Mouse (Mus musculus) urinary bladder, postnatal 10 days (tissue): Measurements from ENCODE around the gene Ldlrad2.
"Not testable (repeated sequence)": the region's sequence is repeated elsewhere in the genome, so short reads cannot be mapped to it uniquely, and the experiment has no call there.

ENCODE experiments used
- DNase-seq: peaks from one replicate; pipeline ENCODE4 v3.0.0; 2022; ENCODE audit warnings: low spot score

Gene Ldlrad2

DNA sequence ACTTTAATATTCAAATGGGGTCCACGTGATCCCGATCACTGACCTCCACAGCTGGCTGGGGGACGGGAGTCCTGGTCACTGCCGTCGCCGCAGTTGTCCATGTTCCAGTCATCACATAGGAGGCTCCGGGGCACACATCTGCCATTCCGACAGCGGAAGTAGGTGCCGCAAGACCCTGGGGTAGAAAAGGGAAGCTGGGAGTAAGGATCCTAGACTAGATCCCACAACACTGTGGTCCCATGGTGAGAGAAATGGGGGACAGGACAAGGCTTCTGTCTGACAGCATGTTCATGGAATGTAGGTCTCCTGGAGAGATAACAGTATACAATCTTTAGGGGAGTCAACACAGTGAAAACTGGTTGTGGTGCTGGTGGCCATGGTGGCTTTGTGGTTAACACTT is at the start of gene Ldlrad2:
Ldlrad2 (minus strand) TSS at position 101 of the 400 bp plus-strand sequence.
- no peak for DNase-seq

DNA sequence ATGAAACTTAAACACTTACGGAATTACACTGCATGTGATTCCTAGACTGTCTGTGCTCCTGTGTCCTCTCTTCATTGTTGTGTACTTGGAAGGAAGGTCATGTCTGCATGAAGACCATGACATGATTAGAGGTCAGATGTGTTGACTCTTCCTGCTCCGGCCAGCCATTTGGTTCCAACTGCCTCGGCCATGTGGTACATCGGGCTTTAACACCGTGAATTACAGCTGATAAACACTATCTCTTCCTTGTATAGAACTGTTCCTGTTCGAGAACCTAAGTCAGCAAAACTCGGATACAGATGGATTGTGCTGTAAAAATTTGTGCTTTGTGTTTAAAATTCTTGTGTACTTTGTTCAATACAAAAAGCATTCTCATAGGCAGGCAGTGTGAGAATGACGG is 48.5 kb upstream of the Ldlrad2 start:
- DNase-seq: no peak

DNA sequence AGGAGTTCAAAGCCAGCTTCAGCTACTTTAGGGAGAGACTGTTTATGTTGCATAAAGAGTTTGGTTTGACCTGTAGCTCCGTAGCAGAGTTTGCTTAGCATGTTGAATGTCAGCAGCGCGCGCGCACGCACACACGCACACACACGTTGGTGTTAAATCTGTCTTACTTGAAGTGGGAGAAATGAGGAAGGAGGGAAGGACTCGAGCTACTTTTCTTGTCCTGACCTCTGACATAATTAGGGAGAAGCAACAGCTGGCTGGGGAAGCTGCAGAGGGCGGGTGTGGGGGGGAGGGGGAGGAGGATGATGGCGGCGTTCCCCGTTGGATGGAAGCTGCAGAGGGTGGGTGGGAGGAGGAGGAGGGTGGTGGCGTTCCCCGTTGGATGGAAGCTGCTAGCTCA is 35.9 kb upstream of the Ldlrad2 start:
- no peak for DNase-seq

DNA sequence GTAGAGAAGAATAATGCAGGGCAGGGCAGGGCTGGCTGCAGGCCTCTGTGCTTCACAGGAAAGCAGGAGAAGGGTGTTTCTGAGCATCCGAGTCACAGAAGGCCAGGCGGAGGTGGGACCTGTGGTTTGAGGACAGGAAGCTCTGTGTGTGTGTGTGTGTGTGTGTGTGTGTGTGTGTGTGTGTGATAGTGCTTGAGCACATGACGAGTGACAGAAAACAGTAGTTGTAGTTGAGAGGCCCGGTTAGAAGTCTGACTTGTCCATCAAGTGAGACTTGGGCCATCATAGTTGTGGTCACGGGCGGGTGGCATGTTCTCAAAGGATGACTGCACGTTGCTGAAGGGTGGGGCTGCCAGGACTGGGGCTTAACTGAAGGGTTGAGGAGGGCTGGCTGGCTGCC is 35.3 kb upstream of the Ldlrad2 start:
- no peak for DNase-seq

DNA sequence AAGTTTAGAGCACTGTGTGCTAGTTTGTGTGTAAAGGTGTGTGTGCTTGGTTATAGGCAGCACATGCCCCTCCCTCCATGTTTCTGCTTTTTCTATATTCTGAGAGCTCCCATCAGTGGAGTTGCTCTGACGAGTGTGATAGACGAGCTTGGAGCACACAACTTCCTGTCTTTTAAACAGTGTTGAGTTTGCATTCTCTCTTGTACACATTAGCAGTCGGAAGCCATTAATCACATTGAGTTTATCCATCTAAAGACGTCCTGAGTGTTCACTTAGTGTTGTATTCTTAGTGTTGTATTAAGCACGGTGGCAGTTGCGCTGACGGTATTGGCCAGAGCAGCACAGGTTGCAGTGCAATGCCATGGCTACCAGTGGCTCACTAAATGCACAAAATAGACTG is 34.9 kb upstream of the Ldlrad2 start:
- DNase-seq: no peak

DNA sequence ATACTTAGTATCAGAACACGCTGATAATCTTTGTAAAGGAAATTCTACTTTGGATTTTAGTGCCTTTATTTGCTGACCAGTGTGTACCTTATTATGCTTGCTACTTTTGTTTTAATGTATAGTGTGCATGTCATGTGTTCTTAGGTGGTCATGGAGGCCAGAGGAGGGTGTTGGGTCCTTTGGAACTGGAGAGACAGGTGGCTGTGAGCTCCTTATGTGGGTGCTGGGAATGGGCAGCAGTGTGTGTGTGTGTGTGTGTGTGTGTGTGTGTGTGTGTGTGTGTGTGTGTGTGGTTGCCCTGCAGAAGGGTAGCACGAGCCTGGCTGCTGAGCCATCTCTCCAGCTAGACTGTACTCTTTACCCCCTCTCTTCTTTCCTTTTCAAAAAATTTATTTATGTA is 32.7 kb upstream of the Ldlrad2 start:
- no peak for DNase-seq

DNA sequence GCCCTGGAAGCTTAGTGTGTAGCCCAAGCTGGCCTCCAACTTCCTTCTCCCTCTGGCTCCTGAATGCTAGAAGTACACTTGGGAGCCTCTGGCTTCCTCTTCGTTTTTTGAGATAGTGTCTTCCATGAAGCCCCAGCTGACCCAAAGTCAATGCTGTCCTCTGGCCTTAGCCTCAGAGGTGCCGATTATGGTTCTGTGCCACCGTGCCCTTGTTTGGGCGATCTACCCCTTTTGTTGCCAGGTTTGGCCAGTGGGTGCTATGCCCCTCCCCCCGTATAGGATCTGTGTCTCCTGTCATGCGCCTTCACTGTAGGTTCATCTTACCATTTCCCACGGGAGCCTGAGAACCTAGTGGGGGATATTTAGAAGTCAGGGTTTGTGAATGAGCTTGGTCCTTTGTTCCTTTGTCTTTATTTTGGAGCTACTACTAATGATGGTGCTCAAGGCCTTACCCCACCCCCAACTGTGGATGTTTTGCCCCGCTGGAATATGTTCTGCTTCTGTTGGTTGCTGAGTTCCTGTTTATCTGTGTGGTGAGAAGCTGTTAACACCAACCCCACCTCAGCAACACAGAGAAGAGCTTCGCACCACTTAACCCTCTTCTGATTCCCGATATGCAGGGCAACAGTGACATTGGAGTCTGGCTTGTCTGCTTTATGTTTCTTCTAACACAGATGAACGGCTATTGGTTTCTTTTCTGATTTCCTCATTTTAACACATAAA is 29.2 kb upstream of the Ldlrad2 start:
- no peak for DNase-seq

DNA sequence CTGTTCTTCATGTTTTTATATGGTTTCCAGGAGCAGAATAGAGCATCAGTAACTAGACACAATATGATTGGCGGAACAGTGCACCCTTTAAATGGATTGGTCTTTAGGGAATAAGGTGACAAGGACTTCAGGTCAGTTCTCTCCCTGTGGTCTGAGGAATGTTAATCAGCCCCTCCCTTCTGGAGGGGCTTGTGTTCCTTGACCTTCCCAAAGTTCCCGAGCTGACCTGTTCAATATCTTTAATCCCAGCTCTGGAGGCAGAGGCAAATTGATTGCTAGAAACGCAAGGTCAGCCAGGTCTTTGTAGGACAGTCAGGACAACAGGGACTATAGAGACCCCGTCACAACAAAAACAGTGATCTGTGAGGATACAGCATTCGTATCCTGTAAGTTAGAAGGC is 24.2 kb upstream of the Ldlrad2 start:
- DNase-seq: no peak

DNA sequence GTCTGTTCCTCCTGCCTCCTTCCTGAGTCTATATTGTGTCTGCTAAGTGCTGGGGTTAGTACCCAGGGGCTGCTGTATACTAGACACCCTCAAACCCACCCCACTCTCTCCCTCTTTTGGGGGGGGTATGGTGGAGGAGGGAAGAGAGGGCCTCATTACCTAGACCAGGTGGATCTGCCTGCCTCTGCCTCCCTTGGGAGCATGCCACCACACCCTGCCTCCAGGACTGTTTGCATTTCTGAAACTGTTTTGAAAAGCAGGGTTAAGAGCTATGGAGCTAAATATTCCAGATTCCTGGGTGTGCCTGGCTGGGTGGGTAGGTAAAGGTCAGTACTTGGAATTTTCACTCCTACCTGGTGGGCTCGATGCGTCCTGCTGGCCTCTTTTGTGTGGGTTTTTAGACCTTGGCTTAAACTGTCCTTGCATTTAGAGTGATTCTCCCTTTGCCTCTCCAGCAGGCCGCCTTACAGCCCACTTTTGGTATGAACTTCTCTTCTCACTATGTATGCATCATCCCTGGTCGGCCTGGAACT is 22.8 kb upstream of the Ldlrad2 start:
- no peak for DNase-seq

DNA sequence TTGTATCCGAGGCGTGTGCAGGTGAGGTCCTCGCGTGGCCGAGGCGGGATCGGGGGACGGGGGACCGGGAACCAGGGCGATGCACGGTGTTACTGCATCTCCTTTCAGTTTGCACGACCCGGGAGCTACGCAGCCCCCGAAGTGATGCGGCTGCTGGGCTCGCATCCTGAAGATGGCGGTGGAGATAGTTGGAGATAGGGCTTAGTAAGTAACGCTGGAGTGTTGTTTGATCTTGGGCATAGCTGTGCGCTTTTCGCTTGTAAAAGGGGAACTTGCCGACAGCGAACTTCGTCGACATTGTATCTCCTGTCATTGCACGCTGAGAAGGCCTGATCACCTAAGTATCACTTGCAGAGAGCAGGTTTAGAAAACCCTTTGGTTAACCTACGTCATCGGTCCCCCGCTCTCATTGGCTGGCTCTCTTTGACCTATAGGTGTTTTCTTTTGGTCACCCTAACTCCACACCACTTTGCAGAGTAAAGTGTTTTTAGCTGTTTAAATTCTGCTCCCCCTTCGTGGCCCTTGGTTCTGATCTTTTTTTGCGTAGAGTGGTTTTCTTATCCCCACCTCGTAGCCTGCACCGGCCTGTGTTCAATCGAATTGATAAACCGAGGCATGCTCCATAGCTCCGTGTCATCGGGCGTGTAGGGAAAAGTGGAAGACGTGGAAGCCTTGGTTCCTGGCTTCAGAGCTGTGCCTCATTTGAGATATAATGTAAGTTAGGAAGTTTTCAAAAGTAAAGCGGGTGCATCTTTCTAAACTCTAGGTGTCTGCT is 20.3 kb upstream of the Ldlrad2 start:
- DNase-seq: no peak

DNA sequence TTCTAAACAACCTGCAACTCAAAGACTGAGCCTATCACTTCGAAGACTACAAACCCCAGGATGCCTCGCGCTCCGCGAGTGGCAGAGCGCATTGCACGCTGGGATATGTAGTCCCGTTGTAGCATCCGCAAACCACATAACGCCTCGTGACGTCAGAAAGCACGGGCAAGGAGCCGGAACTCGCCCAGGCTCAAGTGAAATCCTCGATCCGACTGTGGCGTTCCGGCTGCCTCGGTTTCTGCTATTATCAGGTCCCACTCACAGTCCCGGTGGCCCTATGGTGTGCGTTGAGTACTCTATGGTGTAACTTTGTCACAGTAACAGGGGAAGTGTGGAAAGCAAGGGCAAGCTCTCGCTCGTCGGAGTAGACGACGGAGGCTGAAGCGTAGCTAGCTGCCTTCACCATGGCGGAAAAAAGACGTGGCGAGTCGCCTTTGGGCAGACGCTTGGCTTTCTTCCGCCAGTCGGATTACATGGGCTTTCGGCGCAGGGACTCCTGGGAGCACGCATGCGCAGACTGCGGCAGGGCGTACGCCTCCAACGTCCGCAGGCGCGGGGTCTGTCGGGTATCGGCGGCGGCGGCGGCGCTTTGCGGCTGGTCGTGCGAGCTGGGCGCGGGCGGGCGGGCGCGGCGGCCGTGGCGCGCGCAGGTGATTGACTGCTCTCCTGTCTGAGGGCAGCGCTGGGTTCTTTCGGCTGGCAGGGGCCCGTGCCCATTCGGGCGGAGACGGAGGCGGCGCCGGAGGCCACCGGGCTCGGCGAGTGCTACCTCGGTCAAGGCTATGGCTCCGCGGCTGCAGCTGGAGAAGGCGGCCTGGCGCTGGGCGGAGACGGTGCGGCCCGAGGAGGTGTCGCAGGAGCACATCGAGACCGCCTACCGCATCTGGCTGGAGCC is 19.5 kb upstream of the Ldlrad2 start, which contains the start of gene Usp48:
Usp48 (plus strand) TSS at position 155 of the 895 bp plus-strand sequence.
- DNase-seq: peak; percentile 99

DNA sequence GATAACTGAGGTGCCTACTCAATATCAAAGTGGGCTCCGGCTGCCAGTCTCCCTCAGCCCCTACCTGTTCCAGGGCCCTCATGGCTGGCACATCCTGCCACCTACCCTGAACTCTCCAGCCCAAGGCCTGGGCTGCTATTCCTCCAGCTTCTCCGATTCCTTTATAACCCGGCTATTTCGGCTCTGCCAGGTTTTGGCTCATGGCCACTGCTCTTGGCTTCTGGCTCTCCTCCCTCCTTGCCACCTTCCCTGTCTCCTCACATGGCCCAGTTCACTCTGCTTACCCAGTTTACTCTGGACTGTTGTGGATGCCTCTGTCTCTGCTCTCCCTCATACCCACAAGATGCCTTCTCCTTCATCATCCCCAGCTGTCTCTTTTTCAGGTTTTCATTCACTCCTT is 16.6 kb upstream of the Ldlrad2 start:
- no peak for DNase-seq

DNA sequence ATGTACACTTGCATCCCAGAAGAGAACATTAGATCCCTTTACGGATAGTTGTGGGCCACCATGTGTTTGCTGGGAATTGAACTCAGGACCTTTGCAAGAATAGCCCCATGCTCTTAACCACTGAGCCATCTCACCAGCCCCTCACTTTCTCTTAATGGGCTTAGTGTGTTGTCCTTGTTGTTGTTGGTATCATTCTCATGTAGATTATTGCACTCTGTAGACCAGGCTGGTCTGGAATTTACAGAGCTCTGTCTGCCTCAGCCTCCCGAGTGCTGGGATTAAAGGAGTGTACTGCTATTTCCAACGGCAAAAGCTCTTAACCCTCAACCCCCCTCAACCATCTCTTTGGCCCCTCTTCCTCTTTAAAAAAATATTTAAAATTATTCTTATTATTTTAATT is 15.2 kb upstream of the Ldlrad2 start:
- no peak for DNase-seq

DNA sequence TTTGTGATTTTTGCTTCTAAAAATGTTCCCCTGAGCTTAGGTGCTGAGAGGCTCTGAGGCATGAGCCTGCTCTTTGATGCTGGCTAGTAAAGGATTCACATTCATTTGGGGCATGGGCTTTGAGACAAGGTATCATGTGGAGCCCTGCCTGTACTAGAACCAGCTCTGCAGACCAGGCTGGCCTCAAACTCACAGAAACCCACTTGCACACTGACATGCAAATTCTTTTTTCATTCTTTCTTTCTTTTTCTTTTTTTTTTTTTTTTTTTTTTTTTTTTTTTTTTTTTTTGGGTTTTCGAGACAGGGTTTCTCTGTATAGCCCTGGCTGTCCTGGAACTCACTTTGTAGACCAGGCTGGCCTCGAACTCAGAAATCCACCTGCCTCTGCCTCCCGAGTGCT is 14.7 kb upstream of the Ldlrad2 start:
- not testable (repeated sequence) for DNase-seq

DNA sequence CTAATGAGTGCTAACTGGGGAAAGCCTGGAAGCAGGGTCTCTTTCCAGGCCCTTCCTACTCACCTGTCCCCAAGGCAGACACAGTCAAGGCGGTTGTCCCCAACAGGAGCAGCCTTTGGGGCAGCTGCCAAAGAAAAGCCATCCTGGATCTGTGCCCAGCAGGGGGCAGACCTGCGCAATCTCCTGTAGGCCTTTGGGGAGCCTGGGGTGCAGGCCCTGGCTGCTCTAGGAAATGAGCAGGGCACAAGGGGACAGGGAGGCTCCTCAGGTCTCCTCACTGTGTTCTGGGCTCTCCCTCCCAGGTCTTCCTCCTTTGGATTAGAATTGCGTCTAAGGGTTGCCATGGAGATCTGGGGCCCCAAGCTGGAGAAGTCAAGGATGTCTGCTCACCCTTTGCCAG is 7.4 kb upstream of the Ldlrad2 start:
- no peak for DNase-seq

DNA sequence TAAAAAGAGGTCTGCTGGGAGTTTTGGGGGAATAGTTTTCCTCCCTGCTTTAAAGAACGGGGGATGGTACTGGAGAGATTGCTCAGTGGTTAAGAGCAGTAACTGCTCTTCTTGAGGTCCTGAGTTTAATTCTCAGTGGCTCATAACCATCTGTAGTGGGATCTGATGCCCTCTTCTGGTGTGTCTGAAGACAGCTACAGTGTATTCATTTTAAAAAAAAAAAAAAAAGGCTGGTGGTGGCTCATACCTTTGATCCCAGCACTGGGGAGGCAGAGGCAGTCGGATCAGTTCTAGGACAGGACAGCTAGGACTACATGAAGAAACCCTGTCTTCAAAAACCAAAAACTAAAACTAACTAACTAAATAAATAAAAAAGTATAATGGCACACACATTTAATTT is 5.9 kb upstream of the Ldlrad2 start:
- no peak for DNase-seq

DNA sequence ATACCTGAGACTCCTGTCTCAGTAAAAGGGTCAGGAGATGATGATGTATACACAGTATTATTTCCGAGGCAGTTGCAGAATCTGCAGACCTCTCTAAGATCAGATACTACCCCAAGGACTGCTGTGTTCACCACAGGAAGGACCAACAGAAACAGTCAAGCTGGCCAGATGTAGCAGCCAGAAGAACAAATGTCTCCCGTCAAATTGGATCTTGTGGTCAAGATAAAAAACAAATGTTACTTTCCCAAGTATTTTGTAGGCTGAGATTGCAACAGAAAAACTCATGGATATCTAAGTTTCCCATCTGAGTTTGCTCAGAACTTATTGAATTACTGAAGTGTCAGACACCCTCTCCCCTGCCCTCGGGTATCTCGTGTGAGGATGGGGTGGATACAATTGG is 5.4 kb upstream of the Ldlrad2 start:
- DNase-seq: no peak

DNA sequence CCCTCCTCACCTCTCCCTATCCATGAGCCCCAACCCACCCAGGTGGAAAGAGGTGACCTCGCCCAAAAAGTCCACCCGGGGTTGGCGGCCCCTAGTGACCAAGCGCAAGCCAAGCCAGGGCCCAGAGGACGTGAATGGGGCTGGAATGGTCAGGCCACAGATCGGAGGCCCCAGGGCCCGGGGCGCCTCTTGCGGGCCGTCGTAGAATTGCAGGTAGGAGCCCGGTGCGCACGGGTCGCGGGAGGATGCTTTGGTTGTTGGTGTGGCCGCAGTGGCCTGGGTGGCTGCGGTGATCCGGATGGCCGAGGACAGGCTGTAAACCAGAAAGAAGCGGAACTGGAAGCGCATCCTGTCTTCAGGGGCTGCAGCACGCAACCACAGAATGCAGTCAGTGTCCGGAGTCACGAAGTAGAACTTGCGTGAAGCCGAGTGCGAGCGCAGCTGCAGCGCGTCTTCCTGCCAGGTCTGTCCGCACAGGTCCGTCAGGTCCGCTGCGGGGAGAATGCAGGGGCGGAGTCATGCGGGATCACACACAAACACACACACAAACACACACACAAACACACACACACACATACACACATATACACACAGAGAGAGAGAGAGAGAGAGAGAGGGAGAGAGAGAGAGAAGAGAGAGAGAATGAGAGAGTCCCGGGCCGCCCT is 3.9 kb upstream of the Ldlrad2 start:
- DNase-seq: no peak

DNA sequence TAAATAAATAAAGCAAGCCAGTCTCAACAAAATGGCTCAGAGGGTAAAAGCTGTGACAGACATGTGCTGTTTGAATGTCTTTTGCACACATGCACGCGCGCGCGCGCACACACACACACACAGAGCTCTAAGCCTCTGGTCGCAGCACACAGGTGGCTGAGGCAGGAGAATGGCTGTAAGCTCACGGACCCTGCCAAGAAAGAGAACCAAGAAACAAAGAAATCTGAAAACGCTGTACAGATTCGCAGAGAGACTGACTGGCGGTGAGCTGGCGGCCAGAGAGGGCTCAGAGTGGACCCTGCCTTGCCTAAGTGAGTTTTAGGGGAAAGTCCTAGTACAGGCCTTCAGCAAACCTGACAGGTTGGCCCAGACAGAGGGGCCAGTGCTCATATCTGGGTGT is 3.1 kb upstream of the Ldlrad2 start:
- no peak for DNase-seq

DNA sequence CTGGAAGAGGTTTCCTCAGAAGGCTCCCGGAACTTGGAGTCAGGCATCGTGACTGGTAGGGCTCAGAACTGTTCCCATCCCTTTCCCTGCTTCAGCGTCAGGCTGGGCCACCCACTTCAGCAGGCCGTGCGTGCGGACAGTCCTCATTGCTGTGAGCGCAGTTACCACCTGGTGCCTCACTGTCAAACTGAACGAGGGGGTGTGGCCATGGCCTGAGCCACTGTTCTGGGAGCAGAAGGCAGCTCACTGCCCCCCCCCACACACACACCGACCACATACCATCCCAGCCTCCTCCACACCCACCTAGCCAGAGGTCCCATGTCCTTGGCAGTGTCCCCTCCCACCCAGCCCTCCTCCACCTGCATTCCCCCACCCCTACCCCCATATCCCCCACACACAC is 4.5 kb downstream of the Ldlrad2 start:
- no peak for DNase-seq

DNA sequence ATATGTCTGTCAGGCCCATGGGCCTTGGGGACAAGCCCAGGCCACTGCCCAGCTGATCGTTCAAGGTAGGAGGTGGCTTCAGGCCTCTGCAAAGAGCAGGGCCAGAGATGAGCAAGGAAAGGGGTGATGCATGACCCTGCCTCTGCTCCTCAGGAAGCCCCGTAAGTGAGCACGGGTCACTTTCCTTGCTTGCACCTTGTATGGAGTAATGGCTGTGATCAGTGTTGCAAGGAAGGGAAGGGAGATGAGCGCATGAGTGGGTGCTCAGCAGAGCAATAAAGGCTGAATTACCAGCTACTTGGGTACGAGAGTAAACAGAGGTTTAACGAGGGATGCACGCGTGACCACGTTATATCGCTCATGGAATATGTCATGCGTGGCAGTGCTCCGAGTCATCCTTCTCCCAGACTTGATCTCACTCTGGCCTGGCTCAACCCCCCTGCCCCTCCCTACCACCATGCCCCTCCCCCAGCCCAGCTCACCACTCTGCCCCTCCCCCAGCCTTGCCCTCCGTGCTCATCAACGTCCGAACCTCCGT is 17.6 kb downstream of the Ldlrad2 start:
- no peak for DNase-seq

DNA sequence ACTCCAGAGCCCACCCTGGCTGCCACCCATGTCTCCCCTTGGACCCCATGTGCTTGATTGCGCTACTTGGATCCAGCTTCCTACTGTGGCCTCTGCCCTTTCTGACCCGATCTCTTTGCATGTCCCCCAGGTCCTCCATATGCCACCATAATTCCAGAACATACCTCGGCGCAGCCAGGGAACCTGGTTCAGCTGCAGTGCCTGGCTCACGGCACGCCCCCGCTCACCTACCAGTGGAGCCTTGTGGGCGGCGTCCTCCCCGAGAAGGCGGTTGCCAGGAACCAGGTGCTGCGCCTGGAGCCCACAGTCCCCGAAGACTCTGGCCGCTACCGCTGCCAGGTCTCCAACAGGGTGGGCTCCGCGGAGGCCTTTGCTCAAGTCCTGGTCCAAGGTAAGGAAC is 20.9 kb downstream of the Ldlrad2 start:
- no peak for DNase-seq
